Mouse (Mus musculus) cerebellum, adult 2 months (tissue): ENCODE data around the gene Tdrd9.

Experiments
- CTCF ChIP-seq: fragments of 200-500 bp; IDR thresholded peaks from 2 replicates; pipeline ENCODE4 v1.5.1; 2011; ENCODE audit warnings: low read depth, mild to moderate bottlenecking, control low read depth, low read length, moderate library complexity, borderline replicate concordance; ENCODE audit not compliant: insufficient read depth
- POLR2A ChIP-seq: fragments of 200-500 bp; IDR thresholded peaks from 2 replicates; pipeline ENCODE4 v1.6.1; 2011; ENCODE audit warnings: low read length, control low read depth, borderline replicate concordance; ENCODE audit not compliant: insufficient read depth

DNA sequence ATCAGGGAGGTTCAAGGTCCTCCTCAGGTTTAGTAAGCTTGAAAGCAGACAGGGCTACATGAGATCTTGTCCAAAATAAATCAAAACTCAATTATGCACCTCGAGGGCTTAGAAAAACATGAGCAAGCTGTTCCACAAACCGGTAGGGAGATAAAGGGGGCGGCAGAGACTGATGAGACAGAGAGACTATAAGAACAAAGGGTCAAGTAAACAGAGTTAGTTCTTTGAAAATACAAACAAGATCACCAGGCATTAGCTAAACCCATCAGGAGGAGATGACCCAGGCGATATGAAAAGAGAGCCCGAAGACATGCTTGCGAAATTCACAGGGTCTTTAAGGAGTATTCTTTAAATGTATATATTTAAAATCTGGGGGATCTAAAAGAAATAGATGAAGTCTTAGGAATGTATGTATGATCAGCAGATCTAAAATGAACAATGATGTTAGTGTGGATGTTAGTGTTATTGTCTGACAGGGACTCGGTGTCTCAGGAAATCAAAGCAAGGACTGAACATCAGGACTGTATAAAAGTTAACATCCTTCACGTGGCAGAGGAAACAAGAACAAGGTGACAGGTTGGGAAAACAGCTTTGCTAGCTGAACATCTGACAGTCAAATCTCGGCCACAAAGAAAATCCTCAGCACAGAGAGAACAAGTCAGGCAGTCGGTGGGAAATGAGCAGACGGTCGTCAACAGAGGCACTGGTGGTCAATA lies 117.4 kb downstream of the Tdrd9 start:
- TF ChIP-seq CTCF, result no peak
- no peak for TF ChIP-seq POLR2A
